Mouse (Mus musculus): ENCODE data around the gene Il11. TPM values are rescaled to one million over a fixed set of nuclear protein-coding genes. Genes with fewer than 3 reads are reported as not detected.
A peak's percentile ranks its signal among the peaks of the same experiment; 100 is the strongest.
"Not testable (repeated sequence)": the region's sequence is repeated elsewhere in the genome, so short reads cannot be mapped to it uniquely, and the experiment has no call there.

The Il11 gene
- polyA plus RNA-seq, 1 experiment: 15.5 TPM

GRCm38 (mm10) chr7:4794631-4795168 is 12.0 kb upstream of the Il11 start:
- Histone ChIP-seq H3K36me3 (ENCODE audit: control insufficient read depth, insufficient read depth, low read length) (peaks cover 2% of the 10 kb centered on the region; the same call in 1 of the 2 replicates), H3K4me3 (ENCODE audit: control insufficient read depth, low read depth, low read length) (no peak overlapping the region), H3K27me3 (ENCODE audit: control insufficient read depth, insufficient read depth, low read length) (no peaks in the 10 kb centered on the region), H3K4me1 (ENCODE audit: control insufficient read depth, insufficient read depth, low read length) (no peaks in the 10 kb centered on the region), H3K27ac (ENCODE audit: control insufficient read depth, insufficient read depth, low read depth, low read length) (no peak overlapping the region)
- TF ChIP-seq POLR2A (IDR thresholded peaks at IDR 0.05; ENCODE audit: control insufficient read depth, low read depth, low read length) (no peak), CTCF (IDR thresholded peaks at IDR 0.05; ENCODE audit: control insufficient read depth, insufficient read depth, insufficient replicate concordance, low read depth, low read length) (no peak)

GRCm38 (mm10) chr7:4793674-4794073 is 11.0 kb upstream of the Il11 start:
- Histone ChIP-seq H3K27ac (ENCODE audit: control insufficient read depth, insufficient read depth, low read depth, low read length) (no peak overlapping the region), H3K4me3 (ENCODE audit: control insufficient read depth, low read depth, low read length) (peak overlapping the region; percentile 86), H3K36me3 (ENCODE audit: control insufficient read depth, insufficient read depth, low read length) (peaks cover 2% of the 10 kb centered on the region; the same call in 1 of the 2 replicates), H3K27me3 (ENCODE audit: control insufficient read depth, insufficient read depth, low read length) (no peaks in the 10 kb centered on the region), H3K4me1 (ENCODE audit: control insufficient read depth, insufficient read depth, low read length) (no peaks in the 10 kb centered on the region; the same call in 1 of the 2 replicates)
- TF ChIP-seq POLR2A (IDR thresholded peaks at IDR 0.05; ENCODE audit: control insufficient read depth, low read depth, low read length) (no peak), CTCF (IDR thresholded peaks at IDR 0.05; ENCODE audit: control insufficient read depth, insufficient read depth, insufficient replicate concordance, low read depth, low read length) (no peak)

- Histone ChIP-seq H3K27ac (ENCODE audit: control insufficient read depth, insufficient read depth, low read depth, low read length) (peak overlapping the region; percentile 78), H3K4me3 (ENCODE audit: control insufficient read depth, low read depth, low read length) (peak overlapping the region; percentile 86)
- H3K4me1 ChIP-seq (ENCODE audit: control insufficient read depth, insufficient read depth, low read length); H3K27me3 ChIP-seq (ENCODE audit: control insufficient read depth, insufficient read depth, low read length); H3K36me3 ChIP-seq (ENCODE audit: control insufficient read depth, insufficient read depth, low read length): not testable (repeated sequence)
Measured at GRCm38 (mm10) chr7:4793248-4793647, 10.6 kb upstream of the Il11 start.

- Histone ChIP-seq H3K36me3 (ENCODE audit: control insufficient read depth, insufficient read depth, low read length) (peaks cover 2% of the 10 kb centered on the region; the same call in 1 of the 2 replicates), H3K27me3 (ENCODE audit: control insufficient read depth, insufficient read depth, low read length) (no peaks in the 10 kb centered on the region), H3K4me3 (ENCODE audit: control insufficient read depth, low read depth, low read length) (peak within 1 kb of the TSS; percentile 86), H3K27ac (ENCODE audit: control insufficient read depth, insufficient read depth, low read depth, low read length) (peak within 1 kb of the TSS; percentile 82), H3K4me1 (ENCODE audit: control insufficient read depth, insufficient read depth, low read length) (peaks cover 2% of the 10 kb centered on the region)
- TF ChIP-seq CTCF (IDR thresholded peaks at IDR 0.05; ENCODE audit: control insufficient read depth, insufficient read depth, insufficient replicate concordance, low read depth, low read length): no peak
- TF ChIP-seq POLR2A (IDR thresholded peaks at IDR 0.05; ENCODE audit: control insufficient read depth, low read depth, low read length): peak; percentile 98
Measured at GRCm38 (mm10) chr7:4792278-4793212, 9.9 kb upstream of the Il11 start, which contains the start of gene Rpl28. Gene Rpl28 (plus strand): TSS chr7:4792874.

GRCm38 (mm10) chr7:4789436-4789935 is 6.8 kb upstream of the Il11 start, which contains the start of gene Tmem238:
Gene Tmem238 (minus strand): TSS chr7:4789656.
- Histone ChIP-seq H3K27me3 (ENCODE audit: control insufficient read depth, insufficient read depth, low read length) (no peaks in the 10 kb centered on the region), H3K4me1 (ENCODE audit: control insufficient read depth, insufficient read depth, low read length) (peaks cover 2% of the 10 kb centered on the region), H3K36me3 (ENCODE audit: control insufficient read depth, insufficient read depth, low read length) (no peaks in the 10 kb centered on the region), H3K27ac (ENCODE audit: control insufficient read depth, insufficient read depth, low read depth, low read length) (0 out of 2 replicates have a peak within 1 kb of the TSS, but pooled peaks have one; percentile 0), H3K4me3 (ENCODE audit: control insufficient read depth, low read depth, low read length) (peak within 1 kb of the TSS; percentile 74)
- TF ChIP-seq CTCF (IDR thresholded peaks at IDR 0.05; ENCODE audit: control insufficient read depth, insufficient read depth, insufficient replicate concordance, low read depth, low read length) (no peak), POLR2A (IDR thresholded peaks at IDR 0.05; ENCODE audit: control insufficient read depth, low read depth, low read length) (no peak)

DNA sequence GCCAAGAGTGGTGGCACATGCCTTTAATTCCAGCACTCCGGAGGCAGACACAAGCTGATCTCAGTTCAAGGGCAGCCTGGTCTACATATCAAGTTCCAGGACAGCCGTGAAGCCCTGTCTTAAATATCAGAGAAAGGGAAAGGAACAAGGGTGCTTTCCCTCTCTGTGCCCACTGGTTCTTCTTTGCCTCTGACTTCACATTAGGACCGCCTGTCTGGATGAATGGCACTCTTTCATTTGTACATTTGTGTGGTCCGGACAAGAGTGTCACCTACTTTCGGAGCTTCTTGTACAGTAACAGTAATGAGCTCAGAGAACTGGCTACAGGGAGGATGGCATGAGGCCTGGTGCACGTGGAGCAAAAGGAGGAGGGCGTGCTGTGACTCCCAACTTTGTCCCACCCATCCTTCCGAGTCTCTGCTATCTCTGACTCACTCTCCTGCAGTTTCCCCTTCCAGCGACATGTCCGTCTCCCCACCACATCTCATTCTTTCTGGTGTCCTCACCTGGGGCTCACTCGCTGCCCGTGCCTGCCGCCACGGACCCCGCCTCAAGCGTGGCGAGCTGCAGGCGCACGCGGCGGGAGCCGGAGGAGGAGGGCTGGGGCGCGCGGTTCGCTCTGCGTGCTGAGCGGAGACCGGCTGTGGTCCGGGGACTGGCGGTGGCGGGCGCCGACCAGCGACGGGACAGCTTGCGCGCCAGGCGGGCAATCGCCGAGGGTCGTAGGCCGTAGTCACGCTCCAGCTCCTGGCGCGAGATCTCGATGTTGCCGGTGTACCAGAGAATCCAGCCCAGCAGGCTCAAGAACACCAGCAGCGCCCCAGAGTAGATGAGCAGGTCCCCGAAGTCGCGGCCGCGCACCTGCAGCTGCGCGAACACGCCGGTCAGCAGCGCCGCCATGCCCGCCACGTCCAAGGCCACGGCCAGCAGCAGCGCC is 6.1 kb upstream of the Il11 start:
- H3K27me3 ChIP-seq (ENCODE audit: control insufficient read depth, insufficient read depth, low read length): no peaks in the 10 kb centered on the region
- peaks cover 2% of the 10 kb centered on the region for H3K4me1 ChIP-seq (ENCODE audit: control insufficient read depth, insufficient read depth, low read length)
- 0 out of 2 replicates have a peak overlapping the region, but pooled peaks have one; percentile 0 for H3K27ac ChIP-seq (ENCODE audit: control insufficient read depth, insufficient read depth, low read depth, low read length)
- TF ChIP-seq POLR2A (IDR thresholded peaks at IDR 0.05; ENCODE audit: control insufficient read depth, low read depth, low read length): peak; percentile 29; the same call in 1 of the 2 replicates
- TF ChIP-seq CTCF (IDR thresholded peaks at IDR 0.05; ENCODE audit: control insufficient read depth, insufficient read depth, insufficient replicate concordance, low read depth, low read length): no peak
- H3K36me3 ChIP-seq (ENCODE audit: control insufficient read depth, insufficient read depth, low read length): no peaks in the 10 kb centered on the region
- H3K4me3 ChIP-seq (ENCODE audit: control insufficient read depth, low read depth, low read length): peak overlapping the region; percentile 74

Data from testis, adult 2 months (tissue).